Mouse (Mus musculus): Measurements from ENCODE around the gene Fam189b. TPM values are rescaled to one million over a fixed set of nuclear protein-coding genes. Genes with fewer than 3 reads are reported as not detected.

Fam189b gene
- total RNA-seq, 2 experiments from 2014 or later = 5.4 TPM; not detected in 1

DNA sequence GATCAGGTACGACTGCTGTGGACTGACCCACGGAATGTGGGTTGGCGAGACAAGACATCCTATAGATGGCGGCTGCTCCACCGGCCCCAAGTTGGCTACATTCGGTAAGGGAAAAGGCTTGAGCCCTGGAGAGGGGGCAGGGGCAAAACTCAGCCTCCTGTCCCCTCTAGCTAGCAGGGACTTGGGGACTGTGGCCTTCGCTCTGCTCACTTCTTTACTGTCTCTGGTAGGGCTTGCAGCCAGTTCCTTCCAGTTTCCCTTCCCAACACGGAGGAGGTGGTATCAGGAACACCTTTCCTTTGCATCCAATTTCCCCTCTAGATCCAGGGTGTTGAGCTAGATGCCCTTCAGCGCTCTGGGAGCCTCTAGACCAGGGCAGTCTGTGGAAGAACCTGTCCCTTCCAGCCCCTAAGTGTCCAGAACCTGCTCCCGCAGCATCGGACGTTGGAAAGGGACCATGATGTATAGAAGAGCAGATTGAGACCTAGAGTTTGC, 42.4 kb downstream of the Fam189b start:
- ATAC-seq (replicated peaks; ENCODE audit: low FRiP score, poor library complexity, severe bottlenecking) = no peak

DNA sequence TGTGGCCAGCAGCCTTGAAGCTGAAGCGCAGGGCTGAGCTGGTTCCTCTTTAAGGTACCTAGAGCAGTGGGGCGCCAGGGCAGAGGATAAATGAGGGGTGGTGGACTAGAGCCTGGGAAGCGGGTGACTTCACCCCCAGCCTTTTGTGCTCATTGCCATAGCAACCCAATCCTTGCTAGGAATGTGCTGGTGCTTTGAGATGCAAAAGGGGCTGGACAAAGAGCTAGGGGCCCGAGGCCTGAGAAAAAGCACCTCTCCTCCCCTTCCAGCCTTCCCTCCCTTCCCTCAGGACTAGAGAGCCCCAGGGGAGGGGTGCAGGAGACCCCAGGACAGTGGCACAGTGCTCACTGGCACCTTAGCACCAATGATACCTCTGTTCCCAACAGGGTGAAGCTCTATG, 43.0 kb downstream of the Fam189b start:
- no peak for ATAC-seq (replicated peaks; ENCODE audit: low FRiP score, poor library complexity, severe bottlenecking)

DNA sequence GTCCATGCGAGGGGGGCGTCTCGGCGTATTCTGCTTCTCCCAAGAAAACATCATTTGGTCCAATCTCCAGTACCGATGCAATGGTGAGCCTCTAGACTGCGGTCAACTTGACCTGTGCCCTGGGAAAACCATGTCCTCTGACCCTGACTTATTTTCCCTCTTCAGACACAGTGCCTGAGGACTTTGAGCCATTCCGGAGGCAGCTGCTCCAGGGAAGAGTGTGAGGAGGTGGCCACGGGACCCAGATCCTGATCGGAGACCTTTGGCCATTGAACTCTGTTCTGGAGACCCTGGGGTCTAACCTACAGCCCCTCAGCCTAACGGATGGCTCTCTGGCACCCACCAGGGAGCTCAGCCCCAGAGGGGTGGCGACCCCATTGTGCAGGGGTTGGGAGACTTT, 43.4 kb downstream of the Fam189b start:
- ATAC-seq (replicated peaks; ENCODE audit: low FRiP score, poor library complexity, severe bottlenecking) = no peak

DNA sequence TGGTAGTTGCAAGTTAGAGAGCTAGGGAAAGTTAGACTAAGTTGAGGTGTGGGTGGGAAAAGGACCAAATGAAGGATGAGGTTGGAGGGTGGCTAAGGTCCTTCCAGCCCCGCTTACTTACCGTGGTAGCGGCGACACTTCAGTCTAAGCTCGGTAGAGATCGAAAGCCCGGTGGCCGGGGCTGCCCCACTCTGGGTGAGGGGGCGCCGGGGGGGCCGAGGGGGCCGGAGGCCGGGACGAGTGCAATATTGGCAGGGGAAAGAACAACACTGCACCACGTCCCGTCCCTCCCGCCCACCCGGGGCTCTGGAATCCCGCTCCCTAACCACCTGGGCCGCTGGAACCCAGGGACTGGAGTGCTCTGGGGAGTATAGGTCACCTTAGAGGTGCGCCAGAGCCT, 44.0 kb downstream of the Fam189b start, which contains the start of gene Mtx1:
Mtx1 (minus strand) TSS at position 189 of the 400 bp plus-strand sequence.
- ATAC-seq (replicated peaks; ENCODE audit: low FRiP score, poor library complexity, severe bottlenecking) = no peak

DNA sequence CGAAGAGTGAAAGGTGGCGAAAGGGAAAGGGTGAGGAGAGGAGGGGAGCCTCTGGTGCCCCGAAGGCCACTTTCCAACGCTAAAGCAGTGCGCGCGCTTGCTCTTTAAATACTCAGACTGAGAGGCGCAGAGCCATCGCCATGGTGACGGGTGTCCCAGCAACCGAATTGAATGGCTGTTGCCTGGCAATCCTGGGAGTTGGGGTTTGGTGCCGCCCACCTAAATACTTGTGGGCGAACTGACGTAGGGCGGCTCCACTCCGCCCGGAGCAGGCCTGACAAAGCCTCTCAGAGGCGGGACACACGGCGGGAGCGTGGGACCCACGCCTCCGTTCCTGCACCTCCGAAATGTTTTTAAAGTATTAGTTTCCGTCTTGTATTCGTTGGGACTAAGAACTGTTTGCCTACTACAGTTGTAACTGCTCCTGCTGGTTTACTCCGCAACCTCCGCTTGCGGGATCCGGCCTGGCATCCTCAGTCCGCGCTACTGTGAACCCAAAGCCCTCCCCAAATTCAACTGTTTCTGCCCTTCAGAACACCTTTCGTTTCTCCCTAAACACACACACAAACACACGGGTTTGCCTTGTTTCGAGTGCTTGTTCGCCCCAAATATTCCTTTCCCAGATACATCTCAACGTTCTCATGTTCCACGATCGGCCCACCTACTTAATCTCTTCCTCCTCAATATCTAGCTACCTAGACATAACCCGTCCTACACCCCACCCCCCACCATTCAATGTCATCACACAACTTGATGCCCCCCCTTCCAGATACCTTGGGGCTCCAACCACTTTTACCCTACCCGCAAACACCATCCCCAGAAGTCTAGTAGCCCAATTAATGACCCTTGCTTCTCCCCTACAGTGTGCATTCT, 44.6 kb downstream of the Fam189b start:
- no peak for ATAC-seq (replicated peaks; ENCODE audit: low FRiP score, poor library complexity, severe bottlenecking)

DNA sequence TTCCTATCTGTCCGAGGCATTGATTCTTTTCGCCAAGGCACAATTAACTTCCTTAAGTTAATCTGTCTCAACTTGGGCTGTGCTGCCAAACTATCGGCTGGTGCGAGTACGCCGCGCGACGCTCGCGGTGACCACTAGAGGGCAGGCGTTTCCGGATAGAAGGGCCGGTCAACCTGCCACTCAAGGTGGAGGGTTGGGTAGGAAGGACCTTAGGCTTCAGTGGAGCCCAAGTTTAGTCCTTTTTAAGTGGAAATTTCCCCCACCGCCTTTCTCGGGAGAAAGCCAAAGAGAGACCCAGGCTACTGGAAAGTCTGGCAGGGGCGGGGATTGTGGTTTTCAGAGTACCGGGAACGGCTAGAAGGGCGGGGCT, 45.2 kb downstream of the Fam189b start:
- peak; percentile 76 for ATAC-seq (replicated peaks; ENCODE audit: low FRiP score, poor library complexity, severe bottlenecking)

DNA sequence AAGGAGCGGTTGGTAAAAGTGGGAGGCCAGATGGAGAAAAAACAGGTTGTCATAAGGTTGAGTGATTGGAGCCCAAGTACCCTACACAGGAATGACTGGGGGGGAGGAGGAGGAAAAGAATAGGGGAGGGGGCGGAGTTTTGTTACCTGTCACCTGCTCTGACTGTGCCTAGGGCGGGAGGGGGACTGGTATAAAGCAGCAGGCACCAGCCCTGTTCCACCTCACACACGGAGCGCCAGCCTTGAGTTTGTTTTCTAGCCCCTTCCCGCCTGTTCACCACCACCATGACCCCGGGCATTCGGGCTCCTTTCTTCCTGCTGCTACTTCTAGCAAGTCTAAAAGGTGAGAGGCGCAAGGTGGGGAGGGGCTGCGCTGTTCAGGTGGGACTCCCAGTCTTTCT, 45.9 kb downstream of the Fam189b start, which contains the start of gene Muc1:
Muc1 (plus strand) TSS at position 222 of the 400 bp plus-strand sequence.
- no peak for ATAC-seq (replicated peaks; ENCODE audit: low FRiP score, poor library complexity, severe bottlenecking)

DNA sequence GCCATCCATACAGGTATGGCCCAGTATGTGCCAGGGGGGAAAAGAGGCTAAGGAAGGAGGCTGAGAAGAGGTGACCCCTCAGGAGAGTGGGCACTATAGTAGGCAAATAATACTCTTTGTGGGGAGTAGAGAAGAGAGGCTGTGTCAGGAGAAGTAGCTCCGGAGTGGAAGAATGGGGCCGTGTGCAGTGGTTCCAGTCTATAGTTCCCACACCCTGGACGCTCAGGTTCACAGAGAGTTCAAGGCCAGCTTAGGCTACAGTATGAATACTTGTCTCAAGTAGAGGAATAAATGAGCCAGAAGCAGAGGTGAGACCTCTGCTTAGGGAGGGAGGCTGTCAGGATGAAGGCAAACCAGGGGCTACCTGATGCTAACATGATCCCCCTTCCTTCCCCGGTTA, 46.3 kb downstream of the Fam189b start:
- ATAC-seq (replicated peaks; ENCODE audit: low FRiP score, poor library complexity, severe bottlenecking) = no peak

DNA sequence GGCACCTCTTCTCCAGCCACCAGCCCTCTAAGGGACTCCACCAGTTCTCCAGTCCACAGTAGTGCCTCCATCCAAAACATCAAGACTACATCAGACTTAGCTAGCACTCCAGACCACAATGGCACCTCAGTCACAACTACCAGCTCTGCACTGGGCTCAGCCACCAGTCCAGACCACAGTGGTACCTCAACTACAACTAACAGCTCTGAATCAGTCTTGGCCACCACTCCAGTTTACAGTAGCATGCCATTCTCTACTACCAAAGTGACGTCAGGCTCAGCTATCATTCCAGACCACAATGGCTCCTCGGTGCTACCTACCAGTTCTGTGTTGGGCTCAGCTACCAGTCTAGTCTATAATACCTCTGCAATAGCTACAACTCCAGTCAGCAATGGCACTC, 47.6 kb downstream of the Fam189b start:
- ATAC-seq (replicated peaks; ENCODE audit: low FRiP score, poor library complexity, severe bottlenecking) = no peak

DNA sequence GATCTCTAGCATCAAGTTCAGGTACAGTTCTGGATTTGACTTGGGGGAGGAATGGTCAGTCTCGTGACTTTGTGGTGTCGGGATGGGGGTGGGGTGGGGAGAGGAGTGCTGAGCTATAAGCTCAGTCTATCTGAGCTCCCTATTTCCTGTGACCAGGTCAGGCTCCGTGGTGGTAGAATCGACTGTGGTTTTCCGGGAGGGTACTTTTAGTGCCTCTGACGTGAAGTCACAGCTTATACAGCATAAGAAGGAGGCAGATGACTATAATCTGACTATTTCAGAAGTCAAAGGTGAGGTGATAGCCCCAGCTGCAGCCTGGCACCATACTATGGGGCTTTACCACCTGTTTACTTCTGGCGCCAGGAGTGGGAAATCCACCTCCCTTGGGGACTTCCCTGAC, 48.4 kb downstream of the Fam189b start:
- ATAC-seq (replicated peaks; ENCODE audit: low FRiP score, poor library complexity, severe bottlenecking) = no peak

DNA sequence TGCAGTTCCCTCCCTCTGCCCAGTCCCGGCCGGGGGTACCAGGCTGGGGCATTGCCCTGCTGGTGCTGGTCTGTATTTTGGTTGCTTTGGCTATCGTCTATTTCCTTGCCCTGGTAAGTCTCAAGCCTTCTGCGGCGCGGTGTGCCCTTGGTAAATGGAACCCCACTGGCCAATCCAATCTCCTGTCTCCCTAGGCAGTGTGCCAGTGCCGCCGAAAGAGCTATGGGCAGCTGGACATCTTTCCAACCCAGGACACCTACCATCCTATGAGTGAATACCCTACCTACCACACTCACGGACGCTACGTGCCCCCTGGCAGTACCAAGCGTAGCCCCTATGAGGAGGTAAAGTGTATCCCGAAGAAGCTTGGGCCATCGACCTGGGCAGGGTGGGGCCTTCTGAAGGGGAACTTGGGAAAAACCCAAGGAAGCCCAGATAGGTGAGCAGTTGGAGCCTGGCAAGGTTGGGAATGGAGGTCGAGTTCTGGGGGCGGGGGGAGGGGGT, 48.9 kb downstream of the Fam189b start:
- ATAC-seq (replicated peaks; ENCODE audit: low FRiP score, poor library complexity, severe bottlenecking) = no peak

DNA sequence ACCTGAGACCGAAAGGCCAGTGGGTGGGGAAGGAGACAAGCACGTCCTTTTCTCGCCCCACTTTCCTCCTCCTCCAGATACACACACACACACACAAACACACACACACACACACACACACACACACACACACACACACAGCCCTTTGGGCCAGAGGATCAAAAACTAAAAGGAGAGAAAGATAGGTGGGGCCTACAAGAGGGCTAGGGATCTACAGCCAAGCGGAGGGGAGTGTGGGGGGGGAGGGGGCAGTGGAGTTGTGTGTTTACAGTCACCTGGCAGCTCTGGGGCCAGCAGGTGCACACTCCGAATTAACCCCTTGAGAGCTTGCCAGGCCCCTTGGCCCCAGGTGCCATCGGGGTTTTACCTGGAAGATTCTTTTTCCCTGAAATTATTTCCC, 49.7 kb downstream of the Fam189b start:
- ATAC-seq (replicated peaks; ENCODE audit: low FRiP score, poor library complexity, severe bottlenecking) = no peak

DNA sequence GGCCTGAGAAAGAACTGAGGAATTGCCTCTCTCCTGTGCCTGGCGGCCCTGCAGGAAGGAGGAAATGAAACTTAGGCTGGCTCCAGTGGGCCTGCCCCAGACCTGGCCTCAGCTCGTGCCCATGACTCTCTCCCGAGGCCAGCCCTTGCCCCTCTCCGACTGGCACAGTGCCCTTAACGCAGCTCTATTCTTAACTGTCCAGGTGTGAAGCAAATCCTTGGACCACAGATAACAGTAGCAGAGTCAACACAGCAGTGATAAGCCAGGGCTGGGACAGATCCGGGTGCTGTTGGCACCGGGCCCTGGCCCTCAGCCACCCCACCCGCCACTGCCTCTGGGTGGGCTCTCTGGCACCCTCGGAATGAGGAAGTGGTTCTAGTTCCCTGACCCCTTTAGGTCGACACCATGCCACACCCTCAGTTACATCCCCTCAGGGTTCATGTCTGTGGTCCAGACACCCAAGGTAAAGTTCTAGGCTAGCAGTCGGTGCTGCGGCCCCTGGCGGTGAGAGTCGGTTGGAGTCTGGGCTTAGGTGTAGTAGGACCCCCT, 50.7 kb downstream of the Fam189b start:
- no peak for ATAC-seq (replicated peaks; ENCODE audit: low FRiP score, poor library complexity, severe bottlenecking)

DNA sequence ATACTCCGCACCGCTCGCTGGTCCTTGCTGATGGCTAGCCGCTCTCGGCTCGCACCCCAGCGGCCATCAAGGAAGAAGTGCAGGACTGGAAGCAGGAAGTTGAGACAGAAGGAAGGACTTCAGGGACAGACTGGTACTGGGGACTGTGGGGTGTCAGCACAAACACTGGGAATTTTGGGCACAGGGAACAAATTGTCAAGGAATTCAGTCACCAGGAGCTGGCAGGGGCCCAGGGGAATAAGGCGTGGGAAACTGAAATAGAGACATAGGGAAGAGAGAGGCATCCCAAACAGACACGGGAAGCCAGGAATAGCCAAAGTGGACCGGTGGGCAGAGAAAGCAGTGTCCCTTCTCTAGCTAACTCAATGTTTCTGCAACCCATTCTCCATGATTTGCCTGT, 53.6 kb downstream of the Fam189b start:
- no peak for ATAC-seq (replicated peaks; ENCODE audit: low FRiP score, poor library complexity, severe bottlenecking)

DNA sequence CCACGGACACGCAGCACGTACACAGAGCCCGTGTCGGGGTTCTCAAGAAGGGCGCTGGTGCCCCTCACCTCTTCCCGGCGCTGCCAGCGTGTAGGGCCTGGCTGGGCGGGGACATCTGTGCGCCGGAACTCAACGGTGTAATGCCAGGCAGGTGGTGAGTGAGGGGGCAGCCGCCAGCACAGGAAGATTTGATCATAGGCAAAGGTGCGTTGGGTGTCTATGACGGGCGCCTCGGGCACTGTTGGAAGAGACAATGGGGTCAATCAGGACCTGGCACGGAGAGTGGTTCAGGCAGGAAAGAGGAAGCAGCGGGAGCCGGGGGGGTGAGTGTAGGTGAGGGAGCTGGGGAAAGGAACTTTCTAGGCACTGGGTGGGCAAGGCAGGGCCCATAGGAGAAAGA, 54.7 kb downstream of the Fam189b start:
- no peak for ATAC-seq (replicated peaks; ENCODE audit: low FRiP score, poor library complexity, severe bottlenecking)

DNA sequence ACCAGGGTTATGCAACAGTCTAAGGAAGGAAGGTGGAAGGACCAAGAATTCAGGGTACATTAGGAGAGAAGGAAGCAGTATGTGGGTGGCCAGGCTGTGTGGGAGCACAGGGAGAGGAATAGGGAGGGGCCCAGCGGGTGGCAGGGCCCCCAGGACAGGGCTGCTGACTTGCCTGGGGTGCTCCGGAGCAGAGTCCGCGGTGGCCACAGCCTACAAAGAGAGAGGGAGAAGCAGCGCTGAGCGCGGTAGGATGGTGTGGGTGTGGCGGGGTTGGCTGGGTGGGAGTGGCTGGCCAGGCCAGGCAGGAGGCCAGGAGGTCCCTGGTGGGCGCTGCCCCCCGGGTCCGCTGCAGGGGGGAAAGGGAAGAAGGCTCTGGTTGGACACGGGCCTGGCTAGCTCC, 55.6 kb downstream of the Fam189b start:
- ATAC-seq (replicated peaks; ENCODE audit: low FRiP score, poor library complexity, severe bottlenecking) = no peak

Other genes with a start within 250 kb of the Fam189b start
- 71.7 and 82.9 TPM in 2 replicates for gene Ash1l, start 232.5 kb upstream of the Fam189b start, total RNA-seq (2015; ENCODE audit: low replicate concordance)
- 69.7 and 70.7 TPM in 2 replicates for gene Ash1l, start 232.5 kb upstream of the Fam189b start, total RNA-seq (2017; ENCODE audit: low replicate concordance)
- gene Dap3, start 232.0 kb upstream of the Fam189b start, total RNA-seq (2015; ENCODE audit: low replicate concordance) = 63.8 and 81.7 TPM in 2 replicates
- 18.3 and 46.8 TPM in 2 replicates for gene Dap3, start 232.0 kb upstream of the Fam189b start, total RNA-seq (2017; ENCODE audit: low replicate concordance)
- gene Rusc1, start 89.8 kb upstream of the Fam189b start, total RNA-seq (2015; ENCODE audit: low replicate concordance) = 1.8 and 3.8 TPM in 2 replicates
- gene Rusc1, start 89.8 kb upstream of the Fam189b start, total RNA-seq (2017; ENCODE audit: low replicate concordance) = 3.5 TPM in 2 replicates
- gene Gm43738, start 82.0 kb upstream of the Fam189b start, total RNA-seq (2015; ENCODE audit: low replicate concordance) = not detected in 2 replicates
- not detected in 2 replicates for gene Gm43738, start 82.0 kb upstream of the Fam189b start, total RNA-seq (2017; ENCODE audit: low replicate concordance)
- gene Fdps, start 81.2 kb upstream of the Fam189b start, total RNA-seq (2015; ENCODE audit: low replicate concordance) = 20.1 and 28.5 TPM in 2 replicates
- gene Fdps, start 81.2 kb upstream of the Fam189b start, total RNA-seq (2017; ENCODE audit: low replicate concordance) = 30.0 and 31.4 TPM in 2 replicates
- 13.8 and 16.6 TPM in 2 replicates for gene Pklr, start 47.0 kb upstream of the Fam189b start, total RNA-seq (2015; ENCODE audit: low replicate concordance)
- 5.5 TPM in 2 replicates for gene Pklr, start 47.0 kb upstream of the Fam189b start, total RNA-seq (2017; ENCODE audit: low replicate concordance)
- not detected in 2 replicates for gene Hcn3, start 22.9 kb upstream of the Fam189b start, total RNA-seq (2015; ENCODE audit: low replicate concordance)
- 3.3 TPM in 1 of 2 replicates, not detected in the other for gene Hcn3, start 22.9 kb upstream of the Fam189b start, total RNA-seq (2017; ENCODE audit: low replicate concordance)
- 42.5 and 52.8 TPM in 2 replicates for gene Clk2, start 18.3 kb upstream of the Fam189b start, total RNA-seq (2015; ENCODE audit: low replicate concordance)
- 41.1 and 50.4 TPM in 2 replicates for gene Clk2, start 18.3 kb upstream of the Fam189b start, total RNA-seq (2017; ENCODE audit: low replicate concordance)
- gene Scamp3, start 5.7 kb upstream of the Fam189b start, total RNA-seq (2015; ENCODE audit: low replicate concordance) = 19.3 and 33.9 TPM in 2 replicates
- gene Scamp3, start 5.7 kb upstream of the Fam189b start, total RNA-seq (2017; ENCODE audit: low replicate concordance) = 3.6 and 8.0 TPM in 2 replicates
- 27.4 and 36.5 TPM in 2 replicates for gene Gba, start 19.8 kb downstream of the Fam189b start, total RNA-seq (2015; ENCODE audit: low replicate concordance)
- 16.8 and 18.1 TPM in 2 replicates for gene Gba, start 19.8 kb downstream of the Fam189b start, total RNA-seq (2017; ENCODE audit: low replicate concordance)
- not detected in 2 replicates for gene Thbs3, start 32.0 kb downstream of the Fam189b start, total RNA-seq (2015; ENCODE audit: low replicate concordance)
- not detected in 2 replicates for gene Thbs3, start 32.0 kb downstream of the Fam189b start, total RNA-seq (2017; ENCODE audit: low replicate concordance)
- gene Mtx1, start 43.9 kb downstream of the Fam189b start, total RNA-seq (2015; ENCODE audit: low replicate concordance) = 8.6 and 21.0 TPM in 2 replicates
- gene Mtx1, start 43.9 kb downstream of the Fam189b start, total RNA-seq (2017; ENCODE audit: low replicate concordance) = 14.5 and 15.8 TPM in 2 replicates
- not detected in 2 replicates for gene Muc1, start 45.9 kb downstream of the Fam189b start, total RNA-seq (2015; ENCODE audit: low replicate concordance)
- gene Muc1, start 45.9 kb downstream of the Fam189b start, total RNA-seq (2017; ENCODE audit: low replicate concordance) = not detected in 2 replicates
- 39.0 and 64.2 TPM in 2 replicates for gene Krtcap2, start 62.8 kb downstream of the Fam189b start, total RNA-seq (2015; ENCODE audit: low replicate concordance)
- gene Krtcap2, start 62.8 kb downstream of the Fam189b start, total RNA-seq (2017; ENCODE audit: low replicate concordance) = 7.2 and 29.1 TPM in 2 replicates
- 1.3 TPM in 1 of 2 replicates, not detected in the other for gene Trim46, start 63.2 kb downstream of the Fam189b start, total RNA-seq (2015; ENCODE audit: low replicate concordance)
- not detected in 2 replicates for gene Trim46, start 63.2 kb downstream of the Fam189b start, total RNA-seq (2017; ENCODE audit: low replicate concordance)
- gene Dpm3, start 76.2 kb downstream of the Fam189b start, total RNA-seq (2015; ENCODE audit: low replicate concordance) = 16.8 and 18.4 TPM in 2 replicates
- 8.3 TPM in 1 of 2 replicates, not detected in the other for gene Dpm3, start 76.2 kb downstream of the Fam189b start, total RNA-seq (2017; ENCODE audit: low replicate concordance)
- 17.7 and 35.6 TPM in 2 replicates for gene Slc50a1, start 87.4 kb downstream of the Fam189b start, total RNA-seq (2015; ENCODE audit: low replicate concordance)
- gene Slc50a1, start 87.4 kb downstream of the Fam189b start, total RNA-seq (2017; ENCODE audit: low replicate concordance) = 3.7 and 9.7 TPM in 2 replicates
- gene Efna1, start 98.0 kb downstream of the Fam189b start, total RNA-seq (2015; ENCODE audit: low replicate concordance) = not detected in 2 replicates
- gene Efna1, start 98.0 kb downstream of the Fam189b start, total RNA-seq (2017; ENCODE audit: low replicate concordance) = not detected in 2 replicates
- gene Efna3, start 139.8 kb downstream of the Fam189b start, total RNA-seq (2015; ENCODE audit: low replicate concordance) = not detected in 2 replicates
- not detected in 2 replicates for gene Efna3, start 139.8 kb downstream of the Fam189b start, total RNA-seq (2017; ENCODE audit: low replicate concordance)
- not detected in 2 replicates for gene Efna4, start 154.9 kb downstream of the Fam189b start, total RNA-seq (2015; ENCODE audit: low replicate concordance)
- gene Efna4, start 154.9 kb downstream of the Fam189b start, total RNA-seq (2017; ENCODE audit: low replicate concordance) = not detected in 2 replicates
- 6.5 and 13.8 TPM in 2 replicates for gene Adam15, start 166.9 kb downstream of the Fam189b start, total RNA-seq (2015; ENCODE audit: low replicate concordance)
- gene Adam15, start 166.9 kb downstream of the Fam189b start, total RNA-seq (2017; ENCODE audit: low replicate concordance) = 0.77 and 3.5 TPM in 2 replicates
- not detected in 2 replicates for gene Dcst2, start 178.8 kb downstream of the Fam189b start, total RNA-seq (2015; ENCODE audit: low replicate concordance)
- not detected in 2 replicates for gene Dcst2, start 178.8 kb downstream of the Fam189b start, total RNA-seq (2017; ENCODE audit: low replicate concordance)
- not detected in 2 replicates for gene Dcst1, start 182.1 kb downstream of the Fam189b start, total RNA-seq (2015; ENCODE audit: low replicate concordance)
- not detected in 2 replicates for gene Dcst1, start 182.1 kb downstream of the Fam189b start, total RNA-seq (2017; ENCODE audit: low replicate concordance)
- 2.1 and 7.9 TPM in 2 replicates for gene Zbtb7b, start 211.6 kb downstream of the Fam189b start, total RNA-seq (2015; ENCODE audit: low replicate concordance)
- 5.1 and 8.9 TPM in 2 replicates for gene Zbtb7b, start 211.6 kb downstream of the Fam189b start, total RNA-seq (2017; ENCODE audit: low replicate concordance)
- gene Lenep, start 219.7 kb downstream of the Fam189b start, total RNA-seq (2015; ENCODE audit: low replicate concordance) = 1.4 TPM in 1 of 2 replicates, not detected in the other
- gene Lenep, start 219.7 kb downstream of the Fam189b start, total RNA-seq (2017; ENCODE audit: low replicate concordance) = not detected in 2 replicates
- 1.1 and 5.4 TPM in 2 replicates for gene Flad1, start 228.7 kb downstream of the Fam189b start, total RNA-seq (2015; ENCODE audit: low replicate concordance)
- 0.68 and 1.3 TPM in 2 replicates for gene Flad1, start 228.7 kb downstream of the Fam189b start, total RNA-seq (2017; ENCODE audit: low replicate concordance)
- gene Cks1b, start 235.2 kb downstream of the Fam189b start, total RNA-seq (2015; ENCODE audit: low replicate concordance) = 245 and 268 TPM in 2 replicates
- gene Cks1b, start 235.2 kb downstream of the Fam189b start, total RNA-seq (2017; ENCODE audit: low replicate concordance) = 102 and 103 TPM in 2 replicates
- gene Shc1, start 235.3 kb downstream of the Fam189b start, total RNA-seq (2015; ENCODE audit: low replicate concordance) = 77.1 and 79.3 TPM in 2 replicates
- gene Shc1, start 235.3 kb downstream of the Fam189b start, total RNA-seq (2017; ENCODE audit: low replicate concordance) = 49.7 and 59.3 TPM in 2 replicates
- gene Pygo2, start 247.1 kb downstream of the Fam189b start, total RNA-seq (2015; ENCODE audit: low replicate concordance) = 10.9 and 19.1 TPM in 2 replicates
- gene Pygo2, start 247.1 kb downstream of the Fam189b start, total RNA-seq (2017; ENCODE audit: low replicate concordance) = 7.1 and 12.1 TPM in 2 replicates